In genomic region chr7:126863791-126864190, GRCm38 (mm10) we compare ENCODE assay signal across 11 mouse cellular contexts. TPM values are rescaled to one million over a fixed set of nuclear protein-coding genes. Genes with fewer than 3 reads are reported as not detected.
DNase-seq lines count a peak whose midpoint lies in the region; ATAC-seq and TF ChIP-seq lines count a peak whose summit lies in the region.
"Had no signal": no experiment of that assay in that cellular context is flagged by ENCODE, and none has a peak within 500 bp of the region (broad histone marks: within the 10 kb centered on the region; RNA-seq: fewer than 3 reads in every experiment).

No protein-coding gene starts in this region.

- ATAC-seq in heart, embryonic 11.5 days (replicated peaks; ENCODE audit: insufficient number of reproducible peaks, low FRiP score, low TSS enrichment) = no peak
- no peak for ATAC-seq in hindbrain, embryonic 15.5 days (ENCODE audit: low FRiP score, low read depth)
- ATAC-seq in midbrain, embryonic 13.5 days = no peak
- no peak for ATAC-seq in erythroid progenitor cell, adult 5-6 weeks (replicated peaks; ENCODE audit: low FRiP score, poor library complexity, severe bottlenecking)

- no peak for DNase-seq in heart, postnatal 14 days
- no peak for DNase-seq in spleen, postnatal 14 days (ENCODE audit: low spot score in 2 of 2)
- no peak for DNase-seq in frontal cortex, postnatal 10 days (ENCODE audit: low spot score in 2 of 2)
- DNase-seq: adrenal gland, adult 2 months; kidney, postnatal 10 days; thymus, postnatal 14 days had no signal

- H3K27ac ChIP-seq in heart, embryonic 11.5 days (ENCODE audit: low read depth, low read length) = 0 out of 2 replicates have a peak overlapping the region, but pooled peaks have one; percentile 3
- no peak overlapping the region for H3K27ac ChIP-seq in bone marrow, adult 2 months (ENCODE audit: control insufficient read depth, insufficient read depth, low read depth, low read length, poor library complexity)
- no peak overlapping the region for H3K27ac ChIP-seq in hindbrain, embryonic 15.5 days (replicated peaks)
- peak overlapping the region; percentile 84 for H3K27ac ChIP-seq in midbrain, embryonic 13.5 days

- H3K27me3 ChIP-seq in heart, embryonic 11.5 days (ENCODE audit: control insufficient read depth, insufficient read depth, low read length) = no peaks in the 10 kb centered on the region
- H3K27me3 ChIP-seq in hindbrain, embryonic 15.5 days = no peaks in the 10 kb centered on the region
- no peaks in the 10 kb centered on the region for H3K27me3 ChIP-seq in midbrain, embryonic 13.5 days

- no peak overlapping the region; the same call in 1 of the 2 replicates for H3K9ac ChIP-seq in heart, embryonic 11.5 days (ENCODE audit: low read depth, low read length)
- no peak overlapping the region for H3K9ac ChIP-seq in hindbrain, embryonic 15.5 days
- H3K9ac ChIP-seq in midbrain, embryonic 13.5 days (replicated peaks) = peak overlapping the region; percentile 66

- peaks cover 32% of the 10 kb centered on the region for H3K36me3 ChIP-seq in heart, embryonic 11.5 days (ENCODE audit: control insufficient read depth, insufficient read depth, low read length)
- H3K36me3 ChIP-seq in hindbrain, embryonic 15.5 days = peaks cover 44% of the 10 kb centered on the region
- H3K36me3 ChIP-seq in midbrain, embryonic 13.5 days = peaks cover 65% of the 10 kb centered on the region

- intact Hi-C loops in heart, postnatal 14 days (cut with DNase I) = loop anchor here (2.0 to 5.0 kb wide), 2 partner anchors 17 to 34 kb away; no protein-coding TSS in a partner anchor

- no peak for TF ChIP-seq CTCF in bone marrow, adult 2 months (IDR thresholded peaks at IDR 0.05; ENCODE audit: control insufficient read depth, insufficient read depth, low read length)

- H3K4me2 ChIP-seq in heart, embryonic 11.5 days = peak overlapping the region; percentile 75
- H3K4me2 ChIP-seq in hindbrain, embryonic 15.5 days = peak overlapping the region; percentile 86
- peak overlapping the region; percentile 83 for H3K4me2 ChIP-seq in midbrain, embryonic 13.5 days (replicated peaks)

- 77% methylated on average over 6 of the region's 6 CpGs for WGBS in heart, embryonic 11.5 days (ENCODE audit: insufficient replicate concordance)
- WGBS in bone marrow, adult 2 months = 70% methylated on average over 6 of the region's 6 CpGs
- 54% methylated on average over 6 of the region's 6 CpGs for WGBS in hindbrain, embryonic 15.5 days
- WGBS in midbrain, embryonic 13.5 days = 68% methylated on average over 6 of the region's 6 CpGs

- H3K9me3 ChIP-seq in heart, embryonic 11.5 days (replicated peaks; ENCODE audit: control insufficient read depth, low read length) = no peaks in the 10 kb centered on the region
- no peaks in the 10 kb centered on the region for H3K9me3 ChIP-seq in hindbrain, embryonic 15.5 days
- H3K9me3 ChIP-seq in midbrain, embryonic 13.5 days = no peaks in the 10 kb centered on the region

- no peak overlapping the region for H3K4me3 ChIP-seq in heart, embryonic 11.5 days (ENCODE audit: low read depth, low read length)
- peak overlapping the region; percentile 21 for H3K4me3 ChIP-seq in bone marrow, adult 2 months (replicated peaks; ENCODE audit: control insufficient read depth, low read depth, low read length)
- peak overlapping the region; percentile 81; the same call in 1 of the 2 replicates for H3K4me3 ChIP-seq in hindbrain, embryonic 15.5 days
- peak overlapping the region; percentile 66 for H3K4me3 ChIP-seq in midbrain, embryonic 13.5 days (replicated peaks)

- no peak for TF ChIP-seq POLR2A in bone marrow, adult 2 months (IDR thresholded peaks at IDR 0.05; ENCODE audit: borderline replicate concordance, control insufficient read depth, low read depth, low read length)

- peaks cover 9% of the 10 kb centered on the region; the same call in 1 of the 2 replicates for H3K4me1 ChIP-seq in heart, embryonic 11.5 days (ENCODE audit: control insufficient read depth, insufficient read depth, low read length)
- H3K4me1 ChIP-seq in bone marrow, adult 2 months (ENCODE audit: control insufficient read depth, insufficient read depth, low read length) = peaks cover 2% of the 10 kb centered on the region; the same call in 1 of the 2 replicates
- H3K4me1 ChIP-seq in hindbrain, embryonic 15.5 days (replicated peaks) = peaks cover 30% of the 10 kb centered on the region
- H3K4me1 ChIP-seq in midbrain, embryonic 13.5 days (replicated peaks) = peaks cover 30% of the 10 kb centered on the region

RNA-seq across cellular contexts. Expression of gene Ino80e, which starts 1.6 kb away (rescaled TPM):
- 69.8 and 76.1 TPM in 2 replicates for polyA plus RNA-seq in heart, embryonic 11.5 days (2014; fragmentation: Nextera tagmentation; extraction: Ambion mirVana)
- 10 to 100 TPM; 21.2 to 21.4 TPM for total RNA-seq in heart, postnatal 14 days (2021)
- 38.1 and 59.7 TPM in 2 replicates for polyA plus RNA-seq in bone marrow, adult 2 months (2011; ENCODE audit: insufficient read depth, insufficient read length, low replicate concordance, missing spikeins)
- 91.5 and 94.6 TPM in 2 replicates for polyA plus RNA-seq in hindbrain, embryonic 15.5 days (2015; fragmentation: Nextera tagmentation; extraction: Ambion mirVana)
- 84.3 and 88.8 TPM in 2 replicates for polyA plus RNA-seq in midbrain, embryonic 13.5 days (2015; fragmentation: Nextera tagmentation; extraction: Ambion mirVana)
- total RNA-seq in erythroid progenitor cell, adult 5-6 weeks (2015; ENCODE audit: low replicate concordance) = 19.1 and 20.1 TPM in 2 replicates
- total RNA-seq in erythroid progenitor cell, adult 5-6 weeks (2017; ENCODE audit: low replicate concordance) = 20.2 and 30.4 TPM in 2 replicates

RNA-seq across cellular contexts. Expression of gene Hirip3, which starts 2.0 kb away (rescaled TPM):
- polyA plus RNA-seq in heart, embryonic 11.5 days (2014; fragmentation: Nextera tagmentation; extraction: Ambion mirVana) = 15.5 and 17.0 TPM in 2 replicates
- 1 to 10 TPM; 5.4 to 7.4 TPM for total RNA-seq in heart, postnatal 14 days (2021)
- polyA plus RNA-seq in bone marrow, adult 2 months (2011; ENCODE audit: insufficient read depth, insufficient read length, low replicate concordance, missing spikeins) = 77.2 and 107 TPM in 2 replicates
- polyA plus RNA-seq in hindbrain, embryonic 15.5 days (2015; fragmentation: Nextera tagmentation; extraction: Ambion mirVana) = 22.6 and 24.0 TPM in 2 replicates
- 26.8 and 28.5 TPM in 2 replicates for polyA plus RNA-seq in midbrain, embryonic 13.5 days (2015; fragmentation: Nextera tagmentation; extraction: Ambion mirVana)
- total RNA-seq in erythroid progenitor cell, adult 5-6 weeks (2015; ENCODE audit: low replicate concordance) = 50.8 and 63.3 TPM in 2 replicates
- total RNA-seq in erythroid progenitor cell, adult 5-6 weeks (2017; ENCODE audit: low replicate concordance) = 193 and 296 TPM in 2 replicates

RNA-seq across cellular contexts. Expression of gene Doc2a, which starts 16.6 kb away (rescaled TPM):
- 0.17 and 0.96 TPM in 2 replicates for polyA plus RNA-seq in heart, embryonic 11.5 days (2014; fragmentation: Nextera tagmentation; extraction: Ambion mirVana)
- not detected for total RNA-seq in heart, postnatal 14 days (2021)
- polyA plus RNA-seq in bone marrow, adult 2 months (2011; ENCODE audit: insufficient read depth, insufficient read length, low replicate concordance, missing spikeins) = not detected in 2 replicates
- 28.2 and 28.8 TPM in 2 replicates for polyA plus RNA-seq in hindbrain, embryonic 15.5 days (2015; fragmentation: Nextera tagmentation; extraction: Ambion mirVana)
- 5.3 and 8.5 TPM in 2 replicates for polyA plus RNA-seq in midbrain, embryonic 13.5 days (2015; fragmentation: Nextera tagmentation; extraction: Ambion mirVana)
- total RNA-seq in erythroid progenitor cell, adult 5-6 weeks (2015; ENCODE audit: low replicate concordance) = not detected in 2 replicates
- total RNA-seq in erythroid progenitor cell, adult 5-6 weeks (2017; ENCODE audit: low replicate concordance) = not detected in 2 replicates

RNA-seq across cellular contexts. Expression of gene Taok2, which starts 20.7 kb away (rescaled TPM):
- polyA plus RNA-seq in heart, embryonic 11.5 days (2014; fragmentation: Nextera tagmentation; extraction: Ambion mirVana) = 19.4 and 25.9 TPM in 2 replicates
- total RNA-seq in heart, postnatal 14 days (2021) = 10 to 100 TPM; 61.4 to 61.7 TPM
- polyA plus RNA-seq in bone marrow, adult 2 months (2011; ENCODE audit: insufficient read depth, insufficient read length, low replicate concordance, missing spikeins) = 113 and 149 TPM in 2 replicates
- polyA plus RNA-seq in hindbrain, embryonic 15.5 days (2015; fragmentation: Nextera tagmentation; extraction: Ambion mirVana) = 56.2 and 58.1 TPM in 2 replicates
- 61.4 and 63.1 TPM in 2 replicates for polyA plus RNA-seq in midbrain, embryonic 13.5 days (2015; fragmentation: Nextera tagmentation; extraction: Ambion mirVana)
- 23.1 and 38.2 TPM in 2 replicates for total RNA-seq in erythroid progenitor cell, adult 5-6 weeks (2015; ENCODE audit: low replicate concordance)
- 65.6 and 76.2 TPM in 2 replicates for total RNA-seq in erythroid progenitor cell, adult 5-6 weeks (2017; ENCODE audit: low replicate concordance)

RNA-seq across cellular contexts. Expression of gene 4930451I11Rik, which starts 32.4 kb away (rescaled TPM):
- polyA plus RNA-seq in heart, embryonic 11.5 days (2014; fragmentation: Nextera tagmentation; extraction: Ambion mirVana) = not detected in 2 replicates
- total RNA-seq in heart, postnatal 14 days (2021) = not detected
- polyA plus RNA-seq in bone marrow, adult 2 months (2011; ENCODE audit: insufficient read depth, insufficient read length, low replicate concordance, missing spikeins) = not detected in 2 replicates
- polyA plus RNA-seq in hindbrain, embryonic 15.5 days (2015; fragmentation: Nextera tagmentation; extraction: Ambion mirVana) = 0.43 TPM in 1 of 2 replicates, not detected in the other
- polyA plus RNA-seq in midbrain, embryonic 13.5 days (2015; fragmentation: Nextera tagmentation; extraction: Ambion mirVana) = not detected in 2 replicates
- total RNA-seq in erythroid progenitor cell, adult 5-6 weeks (2015; ENCODE audit: low replicate concordance) = not detected in 2 replicates
- not detected in 2 replicates for total RNA-seq in erythroid progenitor cell, adult 5-6 weeks (2017; ENCODE audit: low replicate concordance)
- total RNA-seq: adrenal gland, adult 2 months had no signal
- polyA plus RNA-seq: adrenal gland, adult 2 months had no signal

Comparison
In these comparisons a context has a peak if more than half of its experiments do, and no peak if none do; other contexts are left out.
1. H3K27ac ChIP-seq: peak in heart, embryonic 11.5 days (single experiment) and midbrain, embryonic 13.5 days (single experiment); none in bone marrow, adult 2 months (single experiment) and hindbrain, embryonic 15.5 days (single experiment).
2. Peak in every context shown above with its lines, with median percentiles within 50 percentile points of each other: H3K4me2 ChIP-seq.